Mouse (Mus musculus) right cerebral cortex, postnatal 4 days (tissue): ENCODE results near the gene Acvr1.

ENCODE experiments used
- DNase-seq: peaks from one replicate; pipeline ENCODE4 v3.0.0-alpha.2; 2022

Acvr1 gene

DNA sequence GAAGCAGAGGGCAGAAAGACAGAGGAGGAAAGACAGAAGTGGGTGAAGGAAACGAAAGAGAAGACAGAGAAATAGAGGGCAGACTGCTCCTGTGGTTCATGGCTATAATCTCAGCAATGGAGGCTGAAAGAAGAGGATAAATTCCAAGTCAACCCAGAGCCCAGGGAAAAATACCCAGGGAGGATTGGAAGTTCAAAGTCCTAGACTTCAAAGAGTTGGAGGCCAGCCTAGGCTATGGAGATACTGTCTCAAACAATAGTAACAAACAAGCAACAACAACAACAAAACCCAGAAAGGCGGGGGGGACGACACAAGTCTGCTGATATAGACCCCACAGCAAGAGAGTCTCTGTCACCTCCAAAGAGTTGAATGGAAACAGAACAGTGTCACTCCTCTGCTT lies 14.7 kb downstream of the Acvr1 start:
- no peak for DNase-seq

DNA sequence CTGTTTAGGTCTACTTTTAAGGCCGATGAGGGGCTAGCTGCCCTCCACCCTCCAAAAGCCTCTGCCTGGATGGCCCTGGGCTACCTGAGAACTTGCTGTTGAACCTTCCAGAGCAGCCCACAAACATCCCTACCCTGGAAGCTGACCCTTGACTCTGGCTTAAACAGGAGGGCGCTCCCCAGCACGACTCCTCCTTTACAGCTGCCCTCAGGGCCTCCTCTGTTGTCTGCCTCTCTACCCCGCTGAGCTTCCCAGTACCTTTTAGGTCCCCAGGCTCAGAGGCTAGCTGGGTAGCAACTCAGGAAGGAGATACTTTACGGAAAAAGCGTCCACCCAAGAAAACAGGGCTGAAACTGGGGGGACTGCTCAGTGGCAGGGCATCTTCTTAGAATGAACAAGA lies 15.1 kb downstream of the Acvr1 start:
- DNase-seq: no peak

DNA sequence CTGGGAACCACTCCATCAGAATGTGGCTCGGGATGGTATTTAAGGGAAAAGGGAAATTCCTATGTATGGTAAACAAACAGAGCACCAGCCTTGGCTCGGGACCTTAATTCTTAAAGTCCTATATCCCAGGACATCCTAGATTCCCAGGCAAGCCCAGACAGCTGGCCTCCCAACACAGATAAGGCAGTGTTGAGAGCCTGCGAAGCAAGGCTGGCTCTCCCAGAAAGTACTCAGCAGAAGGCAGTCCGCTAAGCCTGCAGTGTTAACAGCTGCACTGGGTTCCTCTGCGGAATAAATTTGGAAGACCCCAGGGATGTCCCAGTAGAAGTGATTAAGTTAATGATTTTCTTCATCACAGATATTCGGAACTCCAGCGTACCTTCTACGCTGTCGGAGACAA lies 16.5 kb downstream of the Acvr1 start:
- DNase-seq: no peak

DNA sequence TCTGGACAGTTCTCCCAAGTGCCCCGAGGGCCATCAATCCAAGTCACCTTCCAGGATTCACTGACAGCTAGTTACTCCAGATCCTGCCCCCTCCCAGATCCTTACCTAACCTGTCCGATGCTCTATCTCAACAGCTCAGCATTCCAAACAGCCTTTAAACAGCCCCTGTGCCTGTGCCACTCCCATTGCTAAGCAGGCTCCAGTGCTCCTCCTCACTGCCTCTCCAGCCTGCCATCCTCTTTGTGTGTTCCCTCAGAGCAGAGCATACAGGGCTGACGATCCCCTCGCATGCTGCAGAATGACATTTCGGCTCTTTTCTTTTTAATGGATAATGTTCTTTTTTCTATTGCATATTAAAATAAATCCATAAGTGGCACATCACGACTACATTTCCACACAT lies 17.0 kb downstream of the Acvr1 start:
- no peak for DNase-seq

DNA sequence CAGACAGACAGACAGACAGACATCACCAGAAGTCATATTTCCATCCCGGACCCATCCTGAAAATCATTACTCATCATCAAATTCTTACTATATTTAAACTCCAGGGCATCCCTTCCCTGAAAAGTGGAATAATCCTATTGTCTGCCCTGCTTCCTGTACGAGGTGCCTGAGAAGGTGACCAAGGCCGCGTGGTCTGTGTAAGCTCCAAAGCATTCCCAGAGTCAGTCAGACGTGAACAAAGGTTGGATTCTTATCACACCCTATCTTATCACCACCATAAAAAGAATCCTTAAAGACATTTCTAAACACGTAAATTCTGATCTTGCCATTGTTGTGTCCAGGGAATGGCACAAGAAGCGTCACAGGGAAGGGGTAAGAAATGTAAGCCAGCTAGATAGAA lies 18.0 kb downstream of the Acvr1 start:
- no peak for DNase-seq

DNA sequence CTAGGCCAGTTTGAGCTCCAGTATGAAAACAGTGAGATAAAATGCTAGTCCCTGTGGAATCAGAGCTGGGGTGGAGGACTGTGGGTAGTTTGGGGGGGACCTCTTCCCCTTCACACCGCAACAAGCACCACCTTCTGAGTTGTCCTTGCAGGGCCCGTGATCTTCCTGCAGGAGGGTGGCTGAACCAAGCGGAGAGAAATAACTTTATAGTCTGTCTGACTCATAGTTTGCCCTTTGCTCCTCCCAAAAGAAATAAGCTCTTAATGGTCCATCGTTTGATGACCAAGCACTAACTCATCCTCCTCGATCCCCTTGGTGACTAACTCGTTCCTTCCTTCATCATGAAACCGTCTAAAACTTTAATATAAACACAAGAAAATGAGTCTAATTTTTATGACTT lies 20.7 kb downstream of the Acvr1 start:
- DNase-seq: no peak

DNA sequence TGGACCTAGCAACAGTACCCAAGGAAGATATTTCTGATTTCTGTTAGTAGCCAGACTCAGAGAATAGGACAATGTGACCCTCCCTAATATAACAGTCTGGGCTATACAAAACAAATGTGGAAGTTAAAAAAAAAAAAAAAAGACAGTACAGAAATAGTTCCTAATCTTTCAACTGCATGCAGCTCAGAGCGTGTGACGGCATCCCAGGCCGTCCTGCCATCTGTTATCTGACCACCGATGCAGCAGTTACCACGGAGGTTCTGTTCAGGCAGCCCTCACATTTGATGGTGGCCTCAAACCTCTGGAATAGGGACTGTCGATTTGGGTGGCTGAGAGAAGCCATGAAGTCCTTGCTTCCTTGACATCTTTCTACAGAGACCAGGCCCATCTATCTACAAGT lies 22.6 kb downstream of the Acvr1 start:
- DNase-seq: no peak

DNA sequence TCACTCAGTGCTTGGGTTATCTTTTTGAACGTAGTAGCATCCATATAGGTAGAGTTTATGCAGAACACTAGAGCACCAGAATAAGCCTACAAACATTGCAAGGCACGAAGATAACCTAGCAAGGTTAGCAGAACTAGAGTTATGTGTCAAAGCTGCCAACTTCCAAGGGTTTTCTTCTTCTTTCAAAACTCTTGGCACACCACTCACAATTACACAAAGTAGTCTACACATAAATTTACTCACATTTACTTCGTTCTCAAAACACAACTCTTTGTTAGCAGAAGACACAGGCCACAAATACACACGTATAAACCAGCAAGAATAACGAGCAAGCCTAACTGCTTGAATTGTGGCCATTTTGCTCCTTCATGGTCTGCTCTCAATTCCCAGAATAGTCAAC lies 23.7 kb downstream of the Acvr1 start:
- DNase-seq: no peak

DNA sequence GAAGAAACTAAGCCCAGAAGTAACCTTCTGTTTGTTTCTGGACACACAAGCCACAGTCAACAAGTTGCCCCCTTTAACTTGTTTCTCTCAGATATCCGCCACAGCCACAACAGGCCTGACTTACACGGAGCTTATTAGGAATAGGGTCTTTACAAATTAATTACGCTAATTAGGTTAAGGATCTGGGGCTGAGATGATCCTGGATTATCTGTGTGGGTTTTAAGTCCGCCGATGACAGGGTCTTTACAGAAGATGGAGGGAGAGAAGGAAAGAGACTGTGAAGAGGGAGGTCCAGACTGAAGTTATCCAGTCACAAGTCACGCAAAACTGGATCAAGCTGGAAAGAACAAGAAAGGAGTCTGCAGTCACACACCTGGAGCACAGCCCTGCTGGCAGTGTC lies 28.8 kb downstream of the Acvr1 start:
- no peak for DNase-seq

DNA sequence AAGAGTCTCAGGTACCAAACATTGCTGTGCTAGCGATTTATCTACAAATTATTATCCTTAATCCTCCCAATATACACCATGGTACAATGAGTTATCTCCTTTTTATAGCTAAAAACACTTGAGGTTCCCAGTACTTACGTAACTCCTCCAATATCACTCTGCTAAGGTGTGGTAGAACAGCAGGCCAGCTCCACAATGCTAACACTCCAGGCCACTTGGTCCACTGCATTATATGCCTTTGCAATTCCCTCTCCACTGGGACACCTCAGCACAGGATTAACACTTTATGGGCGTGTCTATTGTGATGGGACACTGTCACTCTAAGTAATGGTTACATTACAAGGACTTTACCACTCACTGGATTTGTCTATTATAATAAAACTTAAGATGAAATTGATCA lies 30.2 kb downstream of the Acvr1 start:
- no peak for DNase-seq

DNA sequence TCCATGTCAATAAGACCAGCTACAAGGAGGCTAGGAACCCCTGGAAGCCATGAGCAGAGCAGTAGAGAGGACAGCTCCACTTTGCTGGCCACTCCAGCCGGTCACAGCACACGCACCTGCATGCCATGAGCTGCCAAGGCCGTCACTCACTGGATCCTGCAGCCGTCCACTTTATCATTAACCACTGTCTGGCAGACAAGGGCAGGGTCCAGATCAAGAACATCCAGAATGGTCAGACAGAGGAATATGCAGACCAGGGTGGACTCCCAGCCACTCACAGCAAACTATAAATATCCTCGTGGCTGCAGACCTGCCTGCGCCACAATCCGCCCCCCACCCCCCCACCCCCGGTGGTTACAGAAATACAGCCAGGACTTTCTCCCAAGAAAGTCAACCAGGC lies 31.7 kb downstream of the Acvr1 start:
- no peak for DNase-seq

DNA sequence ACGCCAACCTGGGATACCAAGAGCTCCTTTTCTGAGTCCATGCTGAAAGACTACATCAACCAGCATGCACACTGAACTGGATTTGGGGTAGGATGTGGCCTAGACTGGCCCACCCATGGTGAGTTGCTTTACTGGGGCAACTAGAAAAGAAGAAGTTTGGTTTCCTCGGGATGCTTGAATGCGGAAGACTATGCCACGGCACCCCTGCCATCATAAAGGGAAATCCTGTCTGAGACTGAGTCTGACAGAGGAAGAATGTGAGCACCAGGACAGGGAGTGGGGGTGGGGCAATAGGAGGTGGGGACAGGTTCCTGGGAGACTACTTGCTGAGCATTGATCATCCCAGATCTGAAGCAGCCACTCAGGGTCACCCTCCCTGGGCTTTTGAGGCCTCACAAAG lies 32.6 kb downstream of the Acvr1 start:
- no peak for DNase-seq

DNA sequence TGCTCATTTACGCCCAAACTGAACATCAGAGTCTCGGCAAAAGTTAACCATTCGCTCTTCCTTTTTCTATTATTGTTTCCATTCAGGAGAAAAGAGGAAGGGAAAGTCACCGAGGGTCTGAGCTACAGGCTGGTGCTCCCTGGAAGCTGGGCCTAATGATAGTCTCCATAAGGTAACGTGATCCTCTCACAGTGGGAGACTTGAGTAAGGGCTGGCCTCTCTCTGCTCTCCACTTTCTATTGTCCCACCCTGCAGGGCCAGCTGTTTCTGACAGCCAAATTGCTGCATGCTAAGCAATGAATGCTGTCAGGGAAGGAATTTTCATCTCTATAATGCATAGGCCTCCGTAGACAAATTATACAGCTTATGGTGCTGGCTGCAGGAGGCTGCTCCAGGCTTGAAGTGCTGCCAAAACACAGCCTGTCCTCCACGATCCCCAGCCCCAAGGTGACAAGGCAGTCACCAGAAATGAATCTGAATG lies 33.4 kb downstream of the Acvr1 start:
- DNase-seq: no peak

DNA sequence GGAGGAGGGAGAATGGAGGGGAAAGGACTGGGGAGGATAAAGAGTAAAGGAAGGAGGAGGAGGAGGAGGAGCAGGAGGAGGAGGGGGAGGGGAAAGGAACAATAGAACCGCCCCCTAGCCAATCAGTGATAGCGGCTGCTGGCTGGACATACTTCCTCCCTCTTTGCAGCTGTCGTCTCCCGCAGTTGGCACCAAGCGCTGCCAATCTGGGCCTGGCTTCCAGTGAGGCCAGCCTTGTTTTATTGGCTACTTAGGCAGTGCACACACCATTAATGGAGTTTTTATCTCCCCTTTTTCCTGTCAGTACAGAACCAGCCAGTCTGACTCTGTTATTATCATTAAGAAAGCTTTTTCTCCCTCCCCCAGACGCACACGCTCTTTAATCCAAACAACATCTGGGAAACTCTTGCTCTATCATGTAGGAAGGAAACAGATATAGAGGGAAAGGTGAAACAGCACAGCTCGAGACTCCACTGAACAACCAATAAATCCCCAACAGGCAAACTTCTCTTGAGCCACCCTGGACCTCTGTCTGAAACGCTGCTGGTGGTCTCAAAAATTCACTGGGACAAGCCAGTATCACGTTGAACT lies 34.6 kb downstream of the Acvr1 start:
- DNase-seq: peak; percentile 60

DNA sequence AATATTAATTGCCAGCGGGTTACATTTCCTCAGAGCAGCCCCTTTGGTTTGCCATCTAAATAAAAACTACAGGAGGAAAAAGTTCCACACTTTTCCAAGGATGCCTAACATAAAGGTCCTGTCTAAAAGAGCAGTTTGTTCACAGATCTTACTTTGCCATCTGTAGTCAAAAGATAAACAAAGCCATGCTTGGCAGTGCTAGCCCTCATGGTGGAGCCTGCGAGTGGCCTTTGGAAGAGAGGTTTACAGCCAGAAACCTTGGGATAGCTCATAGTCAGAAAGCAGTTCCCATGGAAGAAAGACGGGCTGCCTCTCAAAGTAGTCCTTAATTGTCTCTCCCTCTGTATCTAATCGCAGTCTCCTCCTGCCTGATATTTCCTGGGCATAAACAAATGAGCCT lies 36.4 kb downstream of the Acvr1 start:
- no peak for DNase-seq

DNA sequence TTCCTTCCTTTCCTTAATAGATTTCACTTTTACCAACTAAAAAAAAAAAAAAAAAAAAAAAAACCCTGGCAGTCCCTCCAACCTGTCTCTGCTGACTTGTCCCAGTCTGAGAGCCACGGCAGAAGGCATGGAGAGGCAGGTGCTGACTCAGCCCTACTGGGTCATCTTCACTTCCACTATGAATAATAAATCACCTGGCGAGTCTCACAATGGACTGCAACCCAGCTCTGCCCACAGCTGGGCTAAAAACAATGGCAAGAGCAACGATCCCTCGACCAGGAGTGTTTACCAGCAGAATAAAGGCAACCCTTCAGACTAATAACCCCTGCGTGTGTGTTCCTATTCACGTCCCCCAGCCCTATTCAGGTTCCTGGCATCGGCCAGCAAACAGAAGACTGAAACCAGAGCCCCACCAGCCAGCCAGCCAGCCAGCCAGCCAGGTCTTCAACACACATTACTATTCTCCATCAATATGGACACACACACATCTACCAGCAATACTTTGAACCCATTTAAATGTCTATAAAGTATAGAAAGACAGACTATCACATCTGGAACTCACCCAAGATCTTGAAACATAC lies 37.0 kb downstream of the Acvr1 start:
- no peak for DNase-seq

DNA sequence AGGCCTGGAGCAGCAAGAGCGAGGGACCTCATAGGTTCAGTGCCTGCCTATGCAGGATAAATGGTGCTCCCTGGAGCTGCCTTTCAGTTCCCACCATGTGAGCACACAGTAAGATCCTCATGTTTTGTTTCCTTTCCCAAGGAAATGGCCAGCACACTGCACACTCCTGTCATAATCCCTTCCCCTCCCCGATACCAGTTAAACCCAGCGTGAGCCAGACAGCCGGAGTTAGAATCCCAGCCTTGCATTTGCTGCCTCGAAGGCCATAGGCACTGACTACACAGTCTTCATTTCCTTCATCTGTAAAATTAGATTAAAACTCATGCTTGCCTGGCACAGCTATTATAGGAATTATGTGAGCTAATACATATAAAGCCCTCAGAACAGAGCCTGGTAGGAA lies 37.6 kb downstream of the Acvr1 start:
- DNase-seq: no peak

DNA sequence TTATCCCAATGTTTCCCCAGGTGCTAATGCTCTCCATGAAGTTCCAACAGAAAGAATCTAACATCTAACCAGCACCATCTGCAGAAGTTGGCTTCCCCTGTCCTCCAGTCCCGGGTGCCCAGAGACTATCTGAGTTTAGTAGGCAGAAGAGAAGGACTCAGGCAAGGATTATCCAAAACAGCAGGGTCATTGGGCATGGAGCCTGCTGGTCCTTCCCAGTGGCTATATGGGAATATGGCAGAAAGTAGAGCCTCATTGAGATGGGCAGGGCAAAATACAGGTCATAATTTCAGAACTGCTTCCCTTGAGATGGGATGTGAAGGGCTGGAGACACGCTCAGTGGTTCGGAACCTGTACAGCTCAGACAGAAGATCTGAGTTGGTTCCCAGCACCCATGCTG lies 39.2 kb downstream of the Acvr1 start:
- DNase-seq: no peak

DNA sequence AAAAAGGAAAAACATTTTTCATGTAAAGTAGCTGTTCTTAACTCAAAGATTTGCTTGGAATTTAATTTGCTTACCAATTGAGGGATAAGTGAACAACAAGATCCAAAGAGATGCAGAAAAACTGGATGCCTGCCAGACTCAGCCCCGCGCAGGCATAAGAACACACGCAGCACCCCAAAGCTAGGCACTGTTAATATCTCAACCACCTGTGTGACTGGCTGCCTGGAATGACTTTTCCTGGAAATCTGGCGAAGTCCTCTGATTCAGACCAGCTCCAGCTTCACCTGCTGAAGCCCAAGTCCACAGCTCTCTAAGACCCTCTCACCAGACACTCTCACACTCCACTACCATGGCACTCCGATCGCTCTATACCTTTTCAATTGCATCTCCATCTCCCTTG lies 42.6 kb downstream of the Acvr1 start:
- peak; percentile 35 for DNase-seq

DNA sequence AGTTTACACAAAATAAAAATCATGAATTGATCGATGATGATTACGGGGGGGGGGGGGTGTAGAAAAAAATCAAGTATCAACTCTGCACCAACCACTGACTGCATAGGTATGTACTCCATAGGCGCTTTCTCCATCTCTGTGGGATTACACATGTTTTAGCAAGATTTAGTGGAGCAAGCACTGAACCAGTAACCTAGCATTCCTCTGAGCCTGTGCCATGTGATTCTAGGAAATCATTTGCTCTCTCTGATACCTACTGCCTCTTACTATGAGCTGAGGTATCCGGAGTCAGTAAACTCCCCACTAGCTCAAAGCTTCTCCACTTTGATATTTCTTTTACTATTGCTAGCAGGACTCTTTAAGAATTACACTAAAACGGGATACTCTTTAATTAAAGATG lies 43.1 kb downstream of the Acvr1 start:
- DNase-seq: no peak

DNA sequence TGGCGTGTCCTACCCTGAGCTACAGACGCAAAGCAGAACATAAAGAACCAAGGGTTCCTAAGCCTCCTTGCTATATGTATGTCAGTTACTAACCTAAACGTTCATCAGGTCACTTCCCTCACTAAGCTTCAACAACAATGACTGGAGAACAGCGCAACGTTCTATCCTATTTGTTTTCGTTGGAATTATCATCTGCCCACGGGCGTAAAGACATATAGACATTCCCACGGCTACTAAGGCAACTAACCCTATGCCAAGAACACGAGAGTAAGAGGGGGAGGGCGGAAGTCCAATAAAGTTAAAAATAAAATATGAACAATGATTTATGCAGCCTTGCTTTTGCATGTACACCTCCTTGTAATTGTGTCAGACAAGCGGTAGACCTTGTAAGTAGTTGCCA lies 43.9 kb downstream of the Acvr1 start:
- no peak for DNase-seq

DNA sequence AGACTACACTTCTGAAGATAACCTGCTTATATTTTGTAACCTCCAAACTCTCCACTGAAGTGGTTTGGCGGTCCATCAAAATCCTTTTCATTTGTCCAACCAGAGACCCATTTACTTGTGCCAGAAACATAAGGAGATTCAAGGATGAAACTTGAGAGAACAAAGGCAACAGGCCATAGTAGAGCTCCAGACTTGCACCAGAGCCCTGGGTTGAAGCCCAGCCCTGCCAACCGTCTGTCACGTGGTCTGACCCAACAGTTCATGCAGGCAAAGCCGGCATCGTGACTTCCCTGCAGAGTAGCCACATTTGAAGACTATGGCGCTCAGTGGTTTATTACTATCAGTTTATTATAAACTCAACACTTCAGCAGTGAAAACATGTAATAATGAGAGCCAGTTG lies 45.3 kb downstream of the Acvr1 start:
- no peak for DNase-seq

DNA sequence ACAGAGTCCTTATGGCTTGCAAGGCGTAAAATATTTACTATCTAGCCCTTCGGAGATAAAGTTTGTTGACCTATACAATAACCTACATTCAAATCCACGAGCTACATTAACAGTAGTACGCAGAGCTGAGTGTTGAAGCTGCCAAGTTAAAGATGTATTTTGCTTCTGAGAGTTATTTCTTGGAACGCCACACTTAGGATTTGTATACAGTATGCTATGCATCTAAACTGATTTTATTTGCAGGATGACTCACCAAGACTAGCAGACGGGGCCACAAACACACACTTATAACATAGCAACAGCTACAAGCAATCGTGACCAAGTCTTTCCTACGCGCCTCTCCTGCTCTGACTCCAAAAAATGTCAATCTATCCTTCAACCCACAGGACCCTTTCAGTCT lies 46.2 kb downstream of the Acvr1 start:
- no peak for DNase-seq

DNA sequence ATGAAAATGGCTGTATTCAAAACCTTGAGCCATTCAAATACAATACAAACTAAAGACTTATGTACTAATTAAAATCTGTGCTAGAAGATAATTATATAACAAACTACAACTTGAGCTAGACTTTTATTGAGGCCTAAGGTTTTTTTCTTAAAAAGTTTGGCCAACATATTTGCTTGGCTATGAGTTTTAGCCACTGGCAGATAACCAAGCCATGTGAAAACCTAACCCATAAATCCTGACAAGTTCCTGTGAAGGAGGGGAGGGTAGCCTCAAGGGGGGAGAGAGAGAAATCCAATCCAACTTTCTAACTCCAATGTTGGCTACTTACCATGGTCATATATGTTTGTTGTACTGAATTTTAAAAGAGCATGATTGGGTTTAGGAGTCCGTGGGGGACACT lies 48.4 kb downstream of the Acvr1 start:
- no peak for DNase-seq

DNA sequence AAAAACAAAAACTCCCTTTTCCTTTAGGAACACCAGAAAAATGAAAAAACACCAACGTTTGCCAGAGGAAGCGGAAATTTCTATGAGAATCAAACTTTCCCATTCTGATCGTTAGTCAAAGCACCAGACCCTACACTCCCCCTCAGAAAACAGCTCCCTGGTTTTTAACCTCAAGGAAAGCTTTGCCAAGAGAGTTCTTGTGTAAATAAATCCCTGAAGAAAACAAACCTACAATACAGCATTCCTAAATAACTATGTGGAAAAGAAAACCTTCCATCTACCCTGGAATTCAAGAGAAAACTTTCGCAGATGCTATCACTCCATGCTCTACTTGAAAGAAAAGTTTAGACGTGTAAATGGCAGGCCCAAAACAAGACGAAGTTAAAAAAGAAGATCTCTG lies 50.0 kb downstream of the Acvr1 start:
- DNase-seq: no peak

DNA sequence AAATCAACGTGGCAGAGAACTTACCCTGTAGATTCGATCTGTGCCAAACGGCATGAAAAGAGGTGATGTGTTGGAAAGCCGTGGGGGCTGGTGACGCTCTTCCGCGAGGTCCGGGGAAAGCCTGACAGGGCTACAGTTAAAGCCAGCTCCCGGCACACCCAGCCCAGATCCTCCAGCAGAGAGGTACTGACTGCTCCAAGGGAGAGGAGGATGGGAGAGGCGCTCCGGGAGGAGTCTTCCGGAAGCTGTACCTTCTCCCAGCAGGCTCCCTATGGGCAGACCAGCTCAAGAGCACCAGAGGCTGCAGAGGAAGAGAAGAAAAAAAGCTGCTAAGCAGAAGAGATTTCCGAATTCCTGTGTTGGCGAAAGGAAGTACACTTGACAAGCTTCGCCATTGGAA lies 51.0 kb downstream of the Acvr1 start:
- no peak for DNase-seq
